Mouse (Mus musculus) stomach, postnatal 0 days (tissue): ENCODE results near the gene Krtap10-10.

Experiments
- CTCF ChIP-seq: IDR thresholded peaks from 2 replicates; pipeline ENCODE4 v1.5.1; 2016; ENCODE audit warnings: antibody characterized with exemption, low read depth, mild to moderate bottlenecking, moderate library complexity
- EP300 ChIP-seq: optimal IDR thresholded peaks from 2 replicates; pipeline ENCODE3; 2016; ENCODE audit warnings: antibody characterized with exemption

DNA sequence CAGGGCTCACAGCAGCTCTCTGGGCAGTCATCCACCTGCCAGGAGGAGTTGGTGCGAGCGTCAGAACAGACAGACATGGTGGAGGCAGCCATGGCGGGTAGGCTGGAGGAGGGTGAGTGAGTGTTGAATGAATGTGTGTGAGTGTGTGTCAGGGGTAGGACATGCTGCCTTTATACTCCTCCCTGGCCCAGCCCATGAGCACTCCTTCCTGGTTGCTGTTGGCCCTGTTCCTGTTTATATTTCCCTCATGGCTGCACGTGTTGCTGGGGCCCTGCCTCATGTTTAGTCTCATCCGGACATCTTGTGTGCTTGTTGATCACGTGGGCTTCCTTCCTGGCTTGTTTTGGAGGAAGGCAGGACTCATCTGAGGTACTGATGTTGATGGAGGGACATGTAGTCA lies 8.8 kb upstream of the Krtap10-10 start, which contains the start of gene Krtap10-4:
- TF ChIP-seq EP300 (no peak), CTCF (no peak)
